Mouse (Mus musculus) cerebellum, postnatal 25 days (tissue): ENCODE measurements around the gene Clcc1.
A peak's percentile ranks its signal among the peaks of the same experiment; 100 is the strongest.
"Not testable (repeated sequence)": the region's sequence is repeated elsewhere in the genome, so short reads cannot be mapped to it uniquely, and the experiment has no call there.

Experiments used
- DNase-seq, 2 experiments: peaks; one replicate each; pipeline ENCODE4 v3.0.0; 2021; ENCODE audit warnings: mixed read lengths in 2 of 2

Gene Clcc1

DNA sequence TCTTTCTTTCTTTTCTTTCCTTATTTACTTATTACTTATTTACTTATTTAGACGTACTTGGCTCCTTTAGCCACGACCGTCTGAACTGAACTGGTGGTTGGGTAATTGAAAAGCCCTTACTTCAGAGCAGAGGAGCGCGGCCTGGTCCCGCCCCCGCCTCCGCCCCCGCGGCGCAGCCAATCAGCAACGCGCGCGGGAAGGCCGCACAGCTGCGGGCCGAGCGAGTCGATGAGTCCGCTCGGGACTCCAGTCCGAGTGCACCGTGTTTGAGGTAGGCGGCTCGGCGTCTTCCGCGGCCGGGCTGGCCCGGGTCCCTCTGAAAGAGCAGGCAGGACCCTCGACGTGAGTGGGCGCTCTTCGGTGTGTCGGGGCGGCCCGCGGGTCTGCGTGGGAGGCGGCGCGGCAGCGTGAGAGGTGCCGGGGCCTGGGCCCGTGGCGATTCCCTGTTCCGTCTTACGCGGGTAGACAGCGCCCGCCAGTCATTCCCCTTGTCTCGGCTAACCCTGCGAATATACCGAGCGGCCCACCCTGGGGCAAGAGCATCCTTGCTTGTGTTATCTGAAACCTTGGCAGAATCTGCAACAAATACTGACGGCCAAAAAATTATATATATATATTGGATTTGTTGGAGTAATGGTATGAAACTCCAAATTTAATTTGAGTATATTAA lies at the start of gene Clcc1:
TSS of gene Clcc1 (plus strand) at position 204 of the 670 bp plus-strand sequence.
- peak; percentile 97 to 98 for DNase-seq

DNA sequence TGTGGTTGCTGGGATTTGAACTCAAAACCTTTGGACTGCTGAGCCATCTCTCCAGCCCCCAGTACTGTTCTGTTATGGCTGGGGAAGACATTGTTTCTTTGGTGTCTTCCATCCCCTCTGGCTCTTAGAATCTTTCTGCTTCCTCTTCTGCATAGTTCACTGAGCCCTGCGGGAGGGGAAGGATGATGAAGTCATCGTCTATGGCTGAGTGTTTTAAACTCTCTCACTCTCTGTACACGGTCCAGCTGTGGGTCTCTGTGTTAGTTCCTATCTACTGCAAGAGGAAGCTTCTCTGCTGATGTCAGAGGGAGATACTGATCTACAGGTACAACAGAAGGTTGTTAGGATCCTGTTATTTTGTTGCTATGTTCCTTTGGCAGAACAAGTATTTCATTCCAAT lies 44.8 kb upstream of the Clcc1 start:
- DNase-seq = no peak

DNA sequence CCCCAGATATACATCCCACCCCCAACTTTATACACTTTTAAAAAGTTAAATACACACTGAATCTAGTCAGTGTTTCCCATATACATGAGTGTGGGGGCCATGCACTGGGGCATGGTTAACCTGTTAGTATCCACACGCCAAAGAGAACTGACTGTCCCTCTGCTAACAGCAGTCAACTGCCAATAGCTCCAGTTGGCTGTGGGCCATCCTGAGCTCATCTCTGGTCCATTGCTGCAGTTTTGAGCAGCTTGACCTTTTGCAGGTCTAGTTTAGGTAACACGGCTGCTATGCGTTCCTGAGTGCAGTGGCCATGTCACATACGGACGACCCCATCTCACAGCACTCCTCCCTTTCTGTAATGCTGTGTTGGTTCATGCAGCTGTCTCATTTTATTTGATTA lies 19.0 kb upstream of the Clcc1 start:
- DNase-seq = peak; percentile 47 to 70

DNA sequence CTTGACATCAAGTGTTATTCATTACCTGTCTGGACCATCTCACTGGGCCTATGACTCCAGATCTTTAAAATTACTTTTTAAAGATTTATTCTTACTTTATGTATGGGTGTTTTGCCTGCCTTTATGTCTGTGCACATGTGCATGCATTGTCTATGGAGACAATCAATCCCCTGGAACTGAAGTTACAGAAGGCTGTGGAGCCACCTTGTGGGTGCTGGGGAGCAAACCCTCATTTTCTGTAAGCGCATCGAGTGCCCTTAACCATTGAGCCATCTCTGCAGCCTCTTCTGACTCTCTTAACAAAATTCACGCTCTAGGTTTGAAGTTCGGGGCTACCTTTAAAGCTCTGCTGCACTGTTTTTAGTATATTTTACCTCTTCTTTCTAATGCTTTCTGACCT lies 14.3 kb upstream of the Clcc1 start:
- no peak for DNase-seq

DNA sequence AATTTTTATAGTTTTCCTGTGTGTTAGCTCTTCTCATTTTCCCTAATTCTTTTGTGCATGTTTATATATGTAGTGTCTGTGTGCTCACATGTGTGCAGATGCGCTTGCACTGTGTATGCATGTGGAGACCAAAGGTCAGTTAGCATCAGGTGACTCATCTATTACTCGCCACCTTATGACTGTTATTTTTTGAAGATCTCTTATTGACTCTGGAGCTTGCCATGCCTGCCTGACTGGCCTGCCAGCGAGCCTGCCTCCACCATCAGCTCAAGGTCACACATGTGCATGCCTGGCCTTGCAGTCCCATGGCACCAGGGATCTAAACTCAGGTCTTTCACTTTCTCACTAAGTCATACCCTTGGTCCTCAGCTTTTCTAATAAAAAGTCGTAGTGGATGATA lies 12.7 kb upstream of the Clcc1 start:
- no peak for DNase-seq

DNA sequence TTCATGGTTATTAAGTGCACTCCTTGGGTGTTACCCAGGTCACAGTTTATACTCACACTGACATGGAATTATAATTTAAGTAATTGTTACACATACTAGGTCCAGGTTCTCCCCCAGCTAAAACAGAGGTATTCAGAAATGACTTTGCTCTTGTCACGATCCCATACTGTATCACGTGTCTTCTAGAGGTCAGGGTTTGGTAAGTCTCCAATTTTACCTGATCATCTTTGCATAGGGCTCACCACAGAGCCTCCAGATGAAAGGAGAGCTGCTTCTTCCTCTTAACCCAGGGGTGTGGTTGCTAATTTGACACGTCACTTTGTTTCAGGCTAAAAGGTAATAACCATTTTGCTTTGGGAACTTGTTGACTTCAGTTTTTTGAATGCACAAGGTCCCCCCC lies 8.9 kb upstream of the Clcc1 start:
- no peak for DNase-seq

DNA sequence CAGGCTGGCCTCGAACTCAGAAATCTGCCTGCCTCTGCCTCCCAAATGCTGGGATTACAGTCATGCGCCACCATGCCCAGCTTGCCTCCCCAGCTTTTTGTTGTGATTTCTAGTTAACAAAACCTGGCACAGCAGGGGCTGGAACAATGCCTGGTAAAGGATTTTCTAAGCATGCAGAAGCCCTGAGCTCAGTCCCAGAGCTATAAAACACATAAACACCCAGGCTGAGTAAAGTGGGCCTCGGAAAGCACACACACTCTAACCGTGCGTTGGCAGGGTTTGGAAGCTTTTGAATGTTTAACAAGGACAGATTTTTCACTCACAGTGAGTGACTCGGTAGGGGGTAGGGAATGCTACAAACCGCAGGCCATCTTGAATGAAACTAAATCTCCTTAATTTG lies 7.7 kb upstream of the Clcc1 start:
- DNase-seq = peak; percentile 32 to 67

DNA sequence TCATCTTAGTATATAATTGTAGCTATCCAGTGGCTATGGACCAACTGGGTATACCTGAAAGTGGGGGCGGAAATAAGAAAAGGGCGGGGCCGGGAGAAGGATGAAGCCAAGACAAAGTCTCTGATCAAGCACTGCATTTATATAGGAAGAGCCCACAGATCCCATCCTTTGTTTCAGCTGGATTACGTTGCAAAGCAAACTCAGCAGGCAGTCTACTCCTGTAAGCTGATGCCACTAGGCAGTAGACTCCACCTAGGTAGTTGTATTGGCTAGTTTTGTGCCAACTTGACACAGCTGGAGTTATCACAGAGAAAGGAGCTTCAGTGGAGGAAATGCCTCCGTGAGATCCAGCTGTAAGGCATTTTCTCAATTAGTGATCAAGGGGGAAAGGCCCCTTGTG lies 6.0 kb upstream of the Clcc1 start:
- not testable (repeated sequence) for DNase-seq

DNA sequence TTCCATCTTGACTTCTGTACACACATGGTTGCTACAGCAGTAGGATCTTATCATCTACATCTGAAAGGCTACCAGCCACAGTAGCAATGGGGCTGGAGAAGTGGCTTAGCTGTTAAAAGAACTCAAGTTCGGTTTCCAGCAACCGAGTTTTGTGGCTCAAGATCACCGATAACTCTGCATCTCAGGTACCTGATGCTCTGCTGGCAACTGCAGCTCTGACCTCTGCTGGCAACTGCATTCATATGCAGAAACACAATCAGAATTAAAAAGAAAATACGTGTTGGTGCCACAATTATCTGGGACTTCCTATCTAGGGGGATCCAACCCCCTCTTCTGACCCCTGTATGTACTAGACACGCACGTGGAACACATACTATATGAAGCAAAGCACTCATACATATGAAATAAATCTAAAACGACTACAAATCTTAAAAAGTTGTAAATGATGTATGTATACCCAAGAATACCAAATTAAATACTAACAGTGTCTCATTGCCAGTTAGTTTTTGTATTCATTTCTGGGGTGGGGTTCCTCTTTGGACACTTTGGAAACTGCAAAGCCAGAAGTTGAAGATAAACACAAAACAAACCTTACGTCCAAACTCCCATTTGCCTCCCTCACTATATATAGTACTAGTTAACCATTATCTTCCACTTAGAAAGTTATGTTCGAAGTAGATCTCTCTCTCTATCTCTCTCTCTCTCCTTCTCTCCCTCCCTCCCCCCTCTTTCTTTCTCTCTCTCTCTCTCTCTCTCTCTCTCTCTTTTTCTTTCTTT lies 659 bp upstream of the Clcc1 start:
- no peak for DNase-seq

DNA sequence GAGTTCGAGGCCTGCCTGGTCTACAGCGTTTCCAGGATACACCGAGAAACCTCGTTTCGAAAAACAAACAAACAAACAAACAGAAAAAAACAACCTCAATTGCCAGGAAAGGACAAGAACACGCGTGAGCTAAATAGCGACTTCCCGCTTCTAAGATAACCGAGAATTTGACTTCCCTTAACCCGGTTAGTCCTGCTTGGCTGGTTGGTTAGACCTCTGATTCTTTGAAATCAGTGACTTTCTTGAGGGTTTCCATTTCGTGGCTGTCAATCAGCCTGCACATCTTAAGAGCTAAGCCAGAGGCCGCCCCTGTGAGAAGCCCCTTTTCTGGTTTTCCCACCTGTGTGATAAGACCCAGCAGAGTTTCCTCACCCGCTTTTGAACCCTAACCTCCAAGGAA lies 853 bp downstream of the Clcc1 start:
- DNase-seq = no peak

DNA sequence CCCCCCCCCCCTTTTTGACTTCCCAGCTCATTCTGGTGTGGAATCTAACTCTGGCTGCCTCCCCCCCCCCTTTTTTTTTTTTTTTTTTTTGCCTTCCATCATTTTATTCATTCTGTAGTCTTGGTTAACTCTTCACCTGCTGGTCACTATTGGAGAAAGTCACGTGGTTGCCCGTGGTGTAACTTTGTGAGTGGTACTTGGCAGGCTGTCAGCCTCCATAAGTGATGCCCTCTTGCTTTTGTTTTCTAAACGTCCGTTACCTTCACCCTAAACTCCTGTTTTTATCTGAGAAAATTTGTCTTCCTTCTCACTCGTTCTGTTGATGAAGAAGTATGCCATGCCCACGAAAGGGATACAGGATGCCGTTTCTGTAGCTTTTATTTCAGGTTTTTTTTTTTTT lies 1.8 kb downstream of the Clcc1 start:
- DNase-seq = no peak

DNA sequence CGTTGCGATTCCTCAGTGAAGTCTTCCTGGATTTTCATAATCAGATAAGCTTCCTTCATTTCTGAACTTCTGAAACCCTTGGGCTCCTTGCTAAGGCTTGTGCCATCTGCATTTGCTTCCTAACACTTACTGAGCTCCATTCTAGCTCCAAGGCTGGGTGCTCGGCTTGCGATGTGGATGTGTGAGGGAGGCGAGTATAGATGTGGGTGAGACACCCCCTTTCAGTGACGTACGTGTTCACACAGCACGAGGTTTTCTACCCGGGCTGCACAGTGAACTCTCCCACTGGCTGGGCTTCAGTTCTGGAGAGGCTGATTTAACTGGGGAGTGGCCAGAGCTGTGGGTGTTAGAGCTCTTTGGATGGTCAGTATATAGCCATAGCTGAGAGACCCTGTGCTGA lies 4.9 kb downstream of the Clcc1 start:
- no peak for DNase-seq

DNA sequence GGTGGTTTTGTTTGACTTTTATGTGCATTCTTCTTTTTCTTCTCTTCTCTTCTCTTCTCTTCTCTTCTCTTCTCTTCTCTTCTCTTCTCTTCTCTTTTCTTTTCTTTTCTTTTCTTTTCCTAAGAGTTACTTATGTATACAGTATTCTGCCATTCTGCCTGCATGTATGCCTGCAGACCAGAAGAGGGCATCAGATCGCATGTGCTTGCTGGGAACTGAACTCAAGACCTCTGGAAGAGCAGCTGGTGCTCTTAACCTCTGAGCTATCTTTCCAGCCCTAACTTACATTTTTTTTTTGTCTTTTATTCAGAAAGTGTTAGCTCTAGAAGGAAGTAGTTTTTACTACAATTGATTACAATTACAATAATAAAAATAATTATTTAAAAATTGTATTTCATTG lies 7.2 kb downstream of the Clcc1 start:
- no peak for DNase-seq

DNA sequence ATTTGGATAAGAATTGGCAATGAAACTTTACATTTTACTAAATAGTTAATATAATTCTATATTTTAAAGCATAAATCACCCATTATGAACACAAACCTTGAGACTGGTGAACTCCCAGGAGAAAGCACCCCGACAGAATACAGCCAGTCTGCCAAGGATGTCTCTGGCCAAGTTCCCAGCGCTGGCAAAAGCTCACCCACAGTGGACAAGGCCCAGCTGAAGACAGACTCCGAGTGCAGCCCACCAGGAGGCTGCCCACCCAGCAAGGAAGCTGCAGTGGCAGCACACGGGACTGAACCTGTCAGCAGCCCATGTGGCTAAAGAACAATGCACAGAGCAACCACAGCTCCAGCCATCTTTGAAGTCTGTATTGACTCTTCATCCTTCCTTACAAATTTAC lies 22.9 kb downstream of the Clcc1 start:
- peak; percentile 22 to 38 for DNase-seq

DNA sequence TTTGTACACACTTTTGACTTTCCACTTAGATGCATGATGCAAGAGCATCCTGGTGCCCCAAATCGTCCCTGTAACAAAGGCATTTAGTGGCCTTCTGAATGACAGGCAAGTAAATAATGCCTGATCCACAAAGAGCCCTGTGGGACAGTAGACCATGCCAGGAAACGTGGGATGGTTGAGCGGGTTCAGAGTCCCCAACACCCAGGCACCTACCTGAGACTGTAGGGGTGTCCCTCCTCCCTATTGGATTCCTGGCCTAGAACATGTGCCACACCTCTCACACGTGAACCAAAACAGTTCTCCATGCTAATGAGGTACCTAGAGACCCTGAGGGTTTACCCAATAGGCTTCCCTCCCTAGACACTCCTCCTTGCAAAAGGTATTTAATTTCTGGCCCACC lies 27.3 kb downstream of the Clcc1 start:
- DNase-seq = no peak

DNA sequence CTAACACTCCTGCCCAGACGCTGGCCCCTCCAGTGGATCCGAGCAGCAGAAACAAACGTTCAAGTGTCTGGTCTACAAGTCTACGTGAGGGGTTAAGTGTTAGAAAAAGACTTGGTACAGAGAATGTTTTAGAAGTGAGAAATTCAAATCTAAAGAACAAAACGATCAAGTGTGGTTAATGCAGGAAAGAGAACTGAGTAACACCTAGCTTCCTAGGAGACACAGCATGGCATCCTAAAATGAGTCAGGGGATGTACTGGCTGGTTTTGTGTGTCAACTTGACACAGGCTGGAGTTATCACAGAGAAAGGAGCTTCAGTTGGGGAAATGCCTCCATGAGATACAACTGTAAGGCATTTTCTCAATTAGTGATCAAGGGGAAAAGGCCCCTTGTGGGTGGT lies 29.9 kb downstream of the Clcc1 start:
- DNase-seq = not testable (repeated sequence)

DNA sequence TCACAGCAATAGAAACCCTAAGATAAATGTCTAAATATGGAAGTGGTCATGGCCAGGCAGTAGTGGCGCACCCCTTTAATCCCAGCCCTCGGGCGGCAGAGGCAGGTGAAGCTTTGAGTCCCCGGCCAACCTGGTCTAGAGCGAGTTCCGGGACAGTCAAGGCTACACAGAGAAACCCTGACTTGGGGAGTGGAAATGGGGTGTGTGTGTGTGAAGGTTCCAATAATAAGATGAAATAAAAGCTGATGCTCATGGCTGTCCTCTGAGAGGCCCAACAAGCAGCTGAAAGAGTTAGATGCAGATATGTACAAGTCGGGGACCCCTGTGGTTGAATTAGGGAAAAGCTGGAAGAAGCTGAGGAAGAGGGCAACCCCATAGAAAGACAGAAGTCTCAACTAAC lies 32.0 kb downstream of the Clcc1 start:
- no peak for DNase-seq

DNA sequence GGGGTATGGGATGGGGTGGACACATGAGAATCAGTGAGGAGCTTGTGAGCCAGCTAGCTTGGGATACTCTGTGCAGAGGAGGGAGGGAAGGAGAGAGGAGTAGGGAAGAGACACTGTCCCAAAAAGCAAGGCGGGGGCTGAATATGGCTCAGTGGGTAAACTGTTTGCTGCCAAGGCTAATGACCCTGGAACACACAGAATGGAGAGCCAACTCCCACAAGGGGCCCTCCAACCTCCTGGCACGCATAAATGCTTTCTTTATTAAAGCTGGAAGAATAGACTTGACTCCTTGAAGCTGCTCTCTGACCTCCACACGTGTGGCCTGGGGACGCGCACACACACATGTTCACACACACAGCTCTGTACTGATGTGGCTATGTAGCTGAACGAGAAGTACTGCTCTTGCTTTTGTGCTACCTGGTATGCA lies 35.3 kb downstream of the Clcc1 start:
- DNase-seq = no peak

DNA sequence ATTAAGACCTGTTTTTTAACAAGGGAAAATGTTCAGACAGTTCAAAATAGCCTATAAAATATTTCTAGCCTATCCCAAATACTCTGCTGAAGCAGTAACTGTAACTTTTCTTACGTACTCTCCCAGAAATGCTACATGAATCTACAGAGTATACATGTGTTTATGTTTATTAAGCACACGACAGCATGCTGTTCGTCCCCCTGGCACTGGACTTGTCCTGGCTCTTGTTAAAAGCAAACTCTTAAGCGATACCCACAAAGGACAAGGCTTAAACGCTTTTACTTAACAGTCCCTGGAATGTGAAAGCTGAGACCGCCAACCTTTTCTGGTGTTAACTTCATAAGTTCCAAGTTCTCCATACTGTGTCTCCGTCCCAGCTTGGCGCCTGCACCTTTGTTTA lies 35.7 kb downstream of the Clcc1 start:
- DNase-seq = no peak

DNA sequence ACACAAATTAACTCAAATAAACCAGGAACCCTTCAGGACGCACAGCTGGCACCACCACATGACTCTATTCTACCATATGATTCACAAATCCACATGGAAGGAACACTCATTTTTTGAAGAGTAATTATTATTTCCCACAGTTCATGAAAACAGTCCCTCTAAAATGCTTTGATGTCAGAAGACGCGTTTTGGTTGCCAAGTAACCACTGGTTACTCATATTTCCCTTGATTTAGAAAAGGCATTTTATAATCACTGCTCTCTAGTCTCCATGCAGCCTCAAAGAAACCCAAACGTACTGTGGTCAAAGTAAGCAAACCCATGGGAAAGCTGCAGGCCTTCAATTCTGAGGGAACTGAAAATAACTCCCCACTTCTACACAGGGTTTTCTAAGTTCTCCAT lies 36.3 kb downstream of the Clcc1 start:
- no peak for DNase-seq

DNA sequence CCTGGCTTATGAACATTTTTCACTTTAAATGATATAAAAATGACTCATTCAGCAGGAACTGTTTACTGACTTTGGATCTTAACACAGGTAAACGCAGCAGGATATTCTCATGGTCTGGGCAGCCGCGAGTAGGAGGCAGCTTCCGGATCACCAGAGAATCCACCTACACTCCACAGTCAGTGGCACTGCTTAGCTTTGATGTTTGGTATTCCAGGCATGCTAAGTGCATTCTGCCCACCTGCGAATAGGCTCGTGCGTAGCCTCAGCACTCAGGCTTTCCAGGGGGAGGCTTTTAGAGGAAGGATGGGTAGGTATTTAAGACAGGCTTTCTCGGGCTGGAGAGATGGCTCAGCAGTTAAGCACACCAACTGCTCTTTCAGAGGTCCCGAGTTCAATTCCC lies 40.6 kb downstream of the Clcc1 start:
- DNase-seq = no peak

DNA sequence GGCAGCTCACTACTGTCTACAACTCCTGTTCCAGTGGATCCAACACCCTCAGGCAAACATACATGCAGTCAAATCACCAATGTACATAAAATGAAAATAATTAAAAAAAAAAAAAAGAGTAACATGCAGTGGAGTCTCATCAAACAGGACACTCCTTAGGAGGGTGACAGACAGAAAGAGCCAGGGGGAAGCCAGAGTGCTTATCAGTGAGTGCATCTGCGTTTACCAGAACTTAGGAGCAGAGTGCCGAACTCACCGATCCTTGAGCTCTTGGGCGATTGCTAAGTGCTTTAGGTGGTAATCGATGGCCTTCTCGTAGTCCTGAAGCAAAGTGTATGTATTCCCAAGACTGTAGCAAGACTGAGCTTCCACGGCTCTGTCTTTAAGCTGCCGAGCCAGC lies 44.9 kb downstream of the Clcc1 start:
- no peak for DNase-seq

DNA sequence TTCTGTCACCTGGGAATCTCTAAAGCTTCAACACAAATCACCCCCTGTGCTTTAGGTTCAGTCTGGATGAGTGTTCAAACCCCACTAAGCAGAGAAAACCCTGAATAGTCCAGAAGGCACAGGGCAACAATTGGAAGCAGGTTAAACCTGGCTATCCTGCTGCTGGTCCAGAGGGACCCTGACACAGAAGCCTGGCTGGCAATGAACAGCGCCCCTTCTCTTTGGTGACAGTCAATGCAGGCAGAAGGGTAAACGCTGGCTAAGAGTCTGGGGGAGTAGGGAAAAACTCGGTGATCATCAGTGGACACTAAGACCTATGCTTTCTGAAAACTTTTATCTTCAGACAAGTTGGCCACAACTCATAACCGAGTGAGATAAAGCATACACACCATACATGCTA lies 46.1 kb downstream of the Clcc1 start:
- no peak for DNase-seq

DNA sequence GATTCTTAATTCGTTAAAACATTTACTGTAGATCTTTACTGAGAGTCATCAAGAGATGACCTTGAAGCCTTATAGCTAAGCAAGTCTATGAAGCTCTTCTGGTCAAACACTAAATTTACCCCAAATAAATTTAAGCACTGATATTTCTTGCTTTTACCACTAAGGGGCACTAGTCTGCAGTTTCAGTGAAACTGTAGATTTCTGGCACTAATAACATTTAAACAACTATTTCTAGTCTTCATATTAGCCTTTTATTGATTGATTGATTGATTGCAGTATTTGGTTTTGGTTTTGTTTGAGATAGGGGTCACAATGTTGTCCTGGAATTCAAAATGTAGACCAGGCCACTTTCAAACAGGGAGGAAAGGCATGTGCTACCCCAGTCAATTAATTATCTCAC lies 47.5 kb downstream of the Clcc1 start:
- no peak for DNase-seq

DNA sequence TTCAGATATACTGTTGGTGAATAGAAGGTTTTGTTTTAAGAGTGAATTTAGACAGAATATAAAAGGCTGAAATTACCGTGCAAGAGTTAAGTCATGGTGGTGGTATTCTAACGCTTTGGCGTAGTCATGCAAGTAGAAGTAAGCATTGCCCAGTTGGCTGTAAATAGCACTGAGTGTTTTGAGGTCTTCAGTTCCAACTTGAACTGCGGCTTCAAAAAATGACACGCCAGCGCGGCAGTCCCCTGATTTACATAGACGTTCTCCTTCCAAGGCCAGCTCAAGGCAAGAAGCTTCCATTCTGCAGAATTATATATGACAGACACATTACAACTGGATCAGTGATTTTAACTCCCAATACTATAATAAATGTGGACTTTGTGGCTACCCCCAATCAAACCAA lies 49.1 kb downstream of the Clcc1 start:
- DNase-seq = no peak
